Mouse (Mus musculus): ENCODE data around the gene Mageb18. TPM values are rescaled to one million over a fixed set of nuclear protein-coding genes. Genes with fewer than 3 reads are reported as not detected.

Mageb18 gene
- polyA plus RNA-seq, 1 experiment from 2014 or later = not detected

- WGBS = 45% methylated on average over 1 of the region's 1 CpGs
- no peaks in the 10 kb centered on the region for H3K27me3 ChIP-seq (replicated peaks)
- H3K4me3 ChIP-seq (replicated peaks) = no peak overlapping the region
- no peak overlapping the region for H3K9ac ChIP-seq
- no peaks in the 10 kb centered on the region for H3K4me1 ChIP-seq (replicated peaks)
- H3K27ac ChIP-seq = no peak overlapping the region
- H3K9me3 ChIP-seq = no peaks in the 10 kb centered on the region
- no peaks in the 10 kb centered on the region for H3K36me3 ChIP-seq
- H3K4me2 ChIP-seq (replicated peaks) = no peak overlapping the region
- ATAC-seq = no peak
Observed at GRCm38 (mm10) chrX:92333459-92333858, 265.9 kb downstream of the Mageb18 start.

GRCm38 (mm10) chrX:92323599-92323998, 275.8 kb downstream of the Mageb18 start:
- ATAC-seq = no peak
- no peak overlapping the region for H3K4me3 ChIP-seq (replicated peaks)
- H3K9me3 ChIP-seq = no peaks in the 10 kb centered on the region
- no peaks in the 10 kb centered on the region for H3K27me3 ChIP-seq (replicated peaks)
- no peak overlapping the region for H3K27ac ChIP-seq
- WGBS = 42% methylated on average over 1 of the region's 1 CpGs
- no peak overlapping the region for H3K9ac ChIP-seq
- no peaks in the 10 kb centered on the region for H3K4me1 ChIP-seq (replicated peaks)
- H3K4me2 ChIP-seq (replicated peaks) = no peak overlapping the region
- H3K36me3 ChIP-seq = no peaks in the 10 kb centered on the region

GRCm38 (mm10) chrX:92280619-92281018, 318.8 kb downstream of the Mageb18 start:
- H3K27me3 ChIP-seq (replicated peaks) = no peaks in the 10 kb centered on the region

More at GRCm38 (mm10) chrX:92280619-92281018, 318.8 kb downstream of the Mageb18 start:
- no peak for ATAC-seq
- no peak overlapping the region for H3K9ac ChIP-seq
- H3K27ac ChIP-seq = no peak overlapping the region
- no peaks in the 10 kb centered on the region for H3K4me1 ChIP-seq (replicated peaks)
- no peaks in the 10 kb centered on the region for H3K9me3 ChIP-seq
- H3K4me2 ChIP-seq (replicated peaks) = no peak overlapping the region
- H3K4me3 ChIP-seq (replicated peaks) = no peak overlapping the region
- H3K36me3 ChIP-seq = no peaks in the 10 kb centered on the region

Other genes starting within 250 kb of the Mageb18 start
- gene Gm5941, start 109.6 kb downstream of the Mageb18 start, polyA plus RNA-seq (2015; fragmentation: Nextera tagmentation; extraction: Ambion mirVana) = not detected in 2 replicates